Mouse (Mus musculus): ENCODE results near the gene Pnldc1. TPM values are rescaled to one million over a fixed set of nuclear protein-coding genes. Genes with fewer than 3 reads are reported as not detected.
A peak's percentile ranks its signal among the peaks of the same experiment; 100 is the strongest.

The Pnldc1 gene
- polyA plus RNA-seq, 1 experiment from 2014 or later = 2.5 TPM

GRCm38 (mm10) chr17:12866853-12867252 is 43.2 kb downstream of the Pnldc1 start:
- WGBS = 60% methylated on average over 10 of the region's 10 CpGs
- H3K27me3 ChIP-seq (ENCODE audit: insufficient read depth, poor library complexity, severe bottlenecking) = peaks cover 10% of the 10 kb centered on the region; the same call in 1 of the 2 replicates
- no peak overlapping the region for H3K4me3 ChIP-seq
- H3K27ac ChIP-seq = peak overlapping the region; percentile 47; the same call in 1 of the 2 replicates
- peaks cover 15% of the 10 kb centered on the region for H3K4me1 ChIP-seq
- no peaks in the 10 kb centered on the region for H3K36me3 ChIP-seq
- DNase-seq (ENCODE audit: low spot score) = no peak
- H3K9me3 ChIP-seq = no peaks in the 10 kb centered on the region

GRCm38 (mm10) chr17:12865407-12865806 is 44.6 kb downstream of the Pnldc1 start:
- H3K4me1 ChIP-seq = peaks cover 15% of the 10 kb centered on the region
- H3K9me3 ChIP-seq = no peaks in the 10 kb centered on the region
- H3K4me3 ChIP-seq = no peak overlapping the region
- no peaks in the 10 kb centered on the region for H3K36me3 ChIP-seq
- WGBS = 44% methylated on average over 3 of the region's 3 CpGs
- DNase-seq (ENCODE audit: low spot score) = no peak
- no peak overlapping the region for H3K27ac ChIP-seq
- H3K27me3 ChIP-seq (ENCODE audit: insufficient read depth, poor library complexity, severe bottlenecking) = no peaks in the 10 kb centered on the region; the same call in 1 of the 2 replicates

- no peak overlapping the region for H3K4me3 ChIP-seq
- no peaks in the 10 kb centered on the region for H3K27me3 ChIP-seq (ENCODE audit: insufficient read depth, poor library complexity, severe bottlenecking)
- peaks cover 15% of the 10 kb centered on the region for H3K4me1 ChIP-seq
- H3K9me3 ChIP-seq = no peaks in the 10 kb centered on the region
- H3K36me3 ChIP-seq = no peaks in the 10 kb centered on the region
- no peak for DNase-seq (ENCODE audit: low spot score)
- H3K27ac ChIP-seq = no peak overlapping the region
Measured at GRCm38 (mm10) chr17:12864111-12864510, 45.9 kb downstream of the Pnldc1 start.

GRCm38 (mm10) chr17:12859006-12859520 is 51.0 kb downstream of the Pnldc1 start:
- H3K9me3 ChIP-seq = no peaks in the 10 kb centered on the region
- no peaks in the 10 kb centered on the region for H3K27me3 ChIP-seq (ENCODE audit: insufficient read depth, poor library complexity, severe bottlenecking)
- WGBS = 72% methylated on average over 8 of the region's 8 CpGs

GRCm38 (mm10) chr17:12858072-12858471 is 52.0 kb downstream of the Pnldc1 start:
- Histone ChIP-seq H3K9me3 (no peaks in the 10 kb centered on the region), H3K36me3 (no peaks in the 10 kb centered on the region), H3K27ac (no peak overlapping the region), H3K4me3 (no peak overlapping the region), H3K4me1 (no peaks in the 10 kb centered on the region), H3K27me3 (ENCODE audit: insufficient read depth, poor library complexity, severe bottlenecking) (no peaks in the 10 kb centered on the region)
- WGBS = 34% methylated on average over 4 of the region's 4 CpGs
- no peak for DNase-seq (ENCODE audit: low spot score)

More at GRCm38 (mm10) chr17:12859006-12859520, 51.0 kb downstream of the Pnldc1 start:
- no peaks in the 10 kb centered on the region for H3K36me3 ChIP-seq
- H3K4me1 ChIP-seq = no peaks in the 10 kb centered on the region
- DNase-seq (ENCODE audit: low spot score) = no peak
- H3K27ac ChIP-seq = no peak overlapping the region
- H3K4me3 ChIP-seq = no peak overlapping the region

- DNase-seq (ENCODE audit: low spot score) = no peak
- 59% methylated on average over 3 of the region's 3 CpGs for WGBS
Measured at GRCm38 (mm10) chr17:12857395-12857794, 52.6 kb downstream of the Pnldc1 start.

GRCm38 (mm10) chr17:12854386-12854785 is 55.6 kb downstream of the Pnldc1 start:
- H3K9me3 ChIP-seq = no peaks in the 10 kb centered on the region

More at GRCm38 (mm10) chr17:12857395-12857794, 52.6 kb downstream of the Pnldc1 start:
- Histone ChIP-seq H3K4me1 (no peaks in the 10 kb centered on the region), H3K4me3 (no peak overlapping the region), H3K36me3 (no peaks in the 10 kb centered on the region), H3K27ac (no peak overlapping the region), H3K27me3 (ENCODE audit: insufficient read depth, poor library complexity, severe bottlenecking) (no peaks in the 10 kb centered on the region), H3K9me3 (no peaks in the 10 kb centered on the region)

GRCm38 (mm10) chr17:12853821-12854220 is 56.2 kb downstream of the Pnldc1 start:
- Histone ChIP-seq H3K36me3 (no peaks in the 10 kb centered on the region), H3K4me1 (no peaks in the 10 kb centered on the region), H3K9me3 (no peaks in the 10 kb centered on the region), H3K4me3 (no peak overlapping the region), H3K27ac (no peak overlapping the region), H3K27me3 (ENCODE audit: insufficient read depth, poor library complexity, severe bottlenecking) (no peaks in the 10 kb centered on the region)
- DNase-seq (ENCODE audit: low spot score) = no peak
- WGBS = 75% methylated on average over 2 of the region's 2 CpGs

More at GRCm38 (mm10) chr17:12854386-12854785, 55.6 kb downstream of the Pnldc1 start:
- 92% methylated on average over 11 of the region's 11 CpGs for WGBS
- H3K36me3 ChIP-seq = no peaks in the 10 kb centered on the region
- H3K4me3 ChIP-seq = no peak overlapping the region
- no peaks in the 10 kb centered on the region for H3K27me3 ChIP-seq (ENCODE audit: insufficient read depth, poor library complexity, severe bottlenecking)
- H3K27ac ChIP-seq = no peak overlapping the region
- no peak for DNase-seq (ENCODE audit: low spot score)
- H3K4me1 ChIP-seq = no peaks in the 10 kb centered on the region

- H3K4me3 ChIP-seq = no peak overlapping the region
Measured at GRCm38 (mm10) chr17:12851689-12852088, 58.3 kb downstream of the Pnldc1 start.

GRCm38 (mm10) chr17:12849778-12850382 is 60.1 kb downstream of the Pnldc1 start:
- 0 out of 2 replicates have a peak, but pooled peaks cover 5% of the 10 kb centered on the region for H3K27me3 ChIP-seq (ENCODE audit: insufficient read depth, poor library complexity, severe bottlenecking)
- no peaks in the 10 kb centered on the region for H3K4me1 ChIP-seq
- no peaks in the 10 kb centered on the region for H3K36me3 ChIP-seq
- no peak overlapping the region for H3K27ac ChIP-seq
- H3K9me3 ChIP-seq = no peaks in the 10 kb centered on the region
- no peak for DNase-seq (ENCODE audit: low spot score)
- WGBS = 80% methylated on average over 8 of the region's 8 CpGs
- H3K4me3 ChIP-seq = no peak overlapping the region

More at GRCm38 (mm10) chr17:12851689-12852088, 58.3 kb downstream of the Pnldc1 start:
- WGBS = 73% methylated on average over 11 of the region's 11 CpGs
- no peaks in the 10 kb centered on the region for H3K9me3 ChIP-seq
- H3K27me3 ChIP-seq (ENCODE audit: insufficient read depth, poor library complexity, severe bottlenecking) = no peaks in the 10 kb centered on the region
- no peaks in the 10 kb centered on the region for H3K36me3 ChIP-seq
- H3K27ac ChIP-seq = no peak overlapping the region
- no peak for DNase-seq (ENCODE audit: low spot score)
- H3K4me1 ChIP-seq = no peaks in the 10 kb centered on the region

- no peaks in the 10 kb centered on the region for H3K9me3 ChIP-seq
- no peaks in the 10 kb centered on the region for H3K4me1 ChIP-seq
- H3K36me3 ChIP-seq = no peaks in the 10 kb centered on the region
- H3K27me3 ChIP-seq (ENCODE audit: insufficient read depth, poor library complexity, severe bottlenecking) = 0 out of 2 replicates have a peak, but pooled peaks cover 5% of the 10 kb centered on the region
- no peak overlapping the region for H3K27ac ChIP-seq
- peak; percentile 57 for DNase-seq (ENCODE audit: low spot score)
- 52% methylated on average over 4 of the region's 4 CpGs for WGBS
- no peak overlapping the region for H3K4me3 ChIP-seq
Measured at GRCm38 (mm10) chr17:12847736-12848135, 62.3 kb downstream of the Pnldc1 start.

- Histone ChIP-seq H3K36me3 (no peaks in the 10 kb centered on the region), H3K4me1 (no peaks in the 10 kb centered on the region), H3K9me3 (no peaks in the 10 kb centered on the region), H3K27me3 (ENCODE audit: insufficient read depth, poor library complexity, severe bottlenecking) (0 out of 2 replicates have a peak, but pooled peaks cover 5% of the 10 kb centered on the region), H3K27ac (no peak overlapping the region), H3K4me3 (no peak overlapping the region)
- 78% methylated on average over 5 of the region's 5 CpGs for WGBS
- DNase-seq (ENCODE audit: low spot score) = peak; percentile 59
Measured at GRCm38 (mm10) chr17:12846474-12846873, 63.6 kb downstream of the Pnldc1 start.

GRCm38 (mm10) chr17:12845862-12846261 is 64.2 kb downstream of the Pnldc1 start:
- Histone ChIP-seq H3K4me1 (no peaks in the 10 kb centered on the region), H3K27ac (no peak overlapping the region), H3K4me3 (no peak overlapping the region), H3K36me3 (no peaks in the 10 kb centered on the region), H3K27me3 (ENCODE audit: insufficient read depth, poor library complexity, severe bottlenecking) (0 out of 2 replicates have a peak, but pooled peaks cover 5% of the 10 kb centered on the region), H3K9me3 (no peaks in the 10 kb centered on the region)
- WGBS = 44% methylated on average over 5 of the region's 5 CpGs
- peak; percentile 65 for DNase-seq (ENCODE audit: low spot score)
